Mouse (Mus musculus): ENCODE results near the gene Btnl1. TPM values are rescaled to one million over a fixed set of nuclear protein-coding genes. Genes with fewer than 3 reads are reported as not detected.

Btnl1 gene
- 0.08 TPM in 1 of 2 replicates, not detected in the other for polyA plus RNA-seq (2014; fragmentation: Nextera tagmentation; extraction: Ambion mirVana)

DNA sequence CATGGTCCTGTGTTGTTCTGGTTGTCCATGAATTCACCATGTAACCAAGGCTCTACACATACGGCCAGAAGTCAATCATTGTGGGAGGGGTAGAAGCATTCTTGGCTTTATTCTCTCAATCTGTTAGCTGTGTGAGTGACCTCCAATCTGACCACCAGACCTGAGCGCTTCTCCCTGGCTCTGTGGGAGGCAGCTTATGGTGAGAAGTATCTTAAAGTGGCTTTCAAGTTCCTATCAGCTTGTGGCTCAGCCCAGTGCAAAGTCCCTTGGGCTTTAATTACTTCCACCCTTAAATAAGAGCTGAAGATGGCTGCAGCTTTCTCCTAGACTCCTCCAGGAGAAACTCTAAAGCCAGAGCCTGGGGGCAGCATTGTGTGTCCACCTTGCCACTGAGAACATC is at the start of gene Btnl1:
Gene Btnl1 (plus strand): TSS at position 286 of the 400 bp plus-strand sequence.
- Histone ChIP-seq H3K9ac (ENCODE audit: low read depth, low read length) (no peak within 1 kb of the TSS), H3K4me3 (ENCODE audit: low read depth, low read length) (no peak within 1 kb of the TSS), H3K27me3 (ENCODE audit: control insufficient read depth, insufficient read depth, low read length) (no peaks in the 10 kb centered on the region), H3K27ac (ENCODE audit: low read depth, low read length) (no peak within 1 kb of the TSS), H3K4me2 (replicated peaks; ENCODE audit: low read depth, low read length) (no peak within 1 kb of the TSS), H3K4me1 (replicated peaks; ENCODE audit: control insufficient read depth, insufficient read depth, low read length) (no peaks in the 10 kb centered on the region), H3K36me3 (ENCODE audit: control insufficient read depth, insufficient read depth, low read length) (no peaks in the 10 kb centered on the region), H3K9me3 (ENCODE audit: control insufficient read depth, low read length) (no peaks in the 10 kb centered on the region)
- no peak for DNase-seq (ENCODE audit: low spot score)
- 89% methylated on average over 2 of the region's 2 CpGs for WGBS
- ATAC-seq (ENCODE audit: low FRiP score): no peak

DNA sequence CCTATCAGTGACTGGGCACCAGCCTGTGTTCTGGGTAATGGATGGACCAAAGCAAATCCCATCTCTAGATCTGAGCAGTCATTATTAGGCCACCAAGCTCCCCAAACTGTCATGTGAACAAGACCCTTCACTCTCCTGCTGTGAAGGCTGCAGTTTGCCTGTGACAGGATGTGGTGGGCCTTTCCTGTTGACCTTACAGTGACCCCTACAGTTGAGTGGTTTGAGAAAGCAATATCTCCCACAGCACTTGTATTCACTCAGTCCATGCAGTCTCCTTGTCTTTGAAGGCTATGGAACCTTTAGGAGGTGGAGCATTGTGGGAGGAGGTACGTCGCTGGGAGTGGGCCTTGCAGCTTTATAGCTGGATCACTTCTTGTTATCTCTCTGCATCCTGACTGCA is 47.1 kb upstream of the Btnl1 start:
- no peak for ATAC-seq (ENCODE audit: low FRiP score)
- Histone ChIP-seq H3K4me3 (ENCODE audit: low read depth, low read length) (no peak overlapping the region), H3K27me3 (ENCODE audit: control insufficient read depth, insufficient read depth, low read length) (no peaks in the 10 kb centered on the region)

DNA sequence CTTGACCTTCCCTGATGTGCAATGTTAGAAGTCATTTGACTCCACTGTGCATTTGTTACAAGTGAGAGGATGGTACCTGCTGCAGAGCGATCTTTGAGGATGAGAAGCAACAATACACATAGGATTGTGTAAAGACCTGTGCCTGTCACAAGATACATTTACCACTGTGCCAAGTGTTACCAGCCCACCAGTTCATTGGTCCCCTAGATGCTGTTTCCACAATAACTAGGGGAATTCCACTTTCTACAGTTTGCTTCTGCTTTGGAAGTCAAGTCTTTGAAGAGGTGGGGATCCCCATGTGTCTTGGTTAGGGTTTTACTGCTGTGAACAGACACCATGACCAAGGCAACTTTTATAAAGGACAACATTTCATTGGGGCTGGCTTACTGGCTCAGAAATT is 45.7 kb upstream of the Btnl1 start:
- no peaks in the 10 kb centered on the region for H3K27me3 ChIP-seq (ENCODE audit: control insufficient read depth, insufficient read depth, low read length)
- WGBS: 93% methylated on average over 1 of the region's 1 CpGs
- H3K4me3 ChIP-seq (ENCODE audit: low read depth, low read length): no peak overlapping the region
- H3K9me3 ChIP-seq (ENCODE audit: control insufficient read depth, low read length): no peaks in the 10 kb centered on the region
- ATAC-seq (ENCODE audit: low FRiP score) (no peak), DNase-seq (ENCODE audit: low spot score) (no peak)
- H3K36me3 ChIP-seq (ENCODE audit: control insufficient read depth, insufficient read depth, low read length): no peaks in the 10 kb centered on the region
- H3K9ac ChIP-seq (ENCODE audit: low read depth, low read length): no peak overlapping the region
- H3K4me1 ChIP-seq (replicated peaks; ENCODE audit: control insufficient read depth, insufficient read depth, low read length): no peaks in the 10 kb centered on the region
- no peak overlapping the region for H3K27ac ChIP-seq (ENCODE audit: low read depth, low read length)
- H3K4me2 ChIP-seq (replicated peaks; ENCODE audit: low read depth, low read length): no peak overlapping the region

More for the DNA sequence above, 47.1 kb upstream of the Btnl1 start:
- Histone ChIP-seq H3K9ac (ENCODE audit: low read depth, low read length) (no peak overlapping the region), H3K9me3 (ENCODE audit: control insufficient read depth, low read length) (no peaks in the 10 kb centered on the region), H3K4me2 (replicated peaks; ENCODE audit: low read depth, low read length) (no peak overlapping the region), H3K4me1 (replicated peaks; ENCODE audit: control insufficient read depth, insufficient read depth, low read length) (no peaks in the 10 kb centered on the region), H3K36me3 (ENCODE audit: control insufficient read depth, insufficient read depth, low read length) (no peaks in the 10 kb centered on the region), H3K27ac (ENCODE audit: low read depth, low read length) (no peak overlapping the region)
- DNase-seq (ENCODE audit: low spot score): no peak
- 73% methylated on average over 2 of the region's 2 CpGs for WGBS

DNA sequence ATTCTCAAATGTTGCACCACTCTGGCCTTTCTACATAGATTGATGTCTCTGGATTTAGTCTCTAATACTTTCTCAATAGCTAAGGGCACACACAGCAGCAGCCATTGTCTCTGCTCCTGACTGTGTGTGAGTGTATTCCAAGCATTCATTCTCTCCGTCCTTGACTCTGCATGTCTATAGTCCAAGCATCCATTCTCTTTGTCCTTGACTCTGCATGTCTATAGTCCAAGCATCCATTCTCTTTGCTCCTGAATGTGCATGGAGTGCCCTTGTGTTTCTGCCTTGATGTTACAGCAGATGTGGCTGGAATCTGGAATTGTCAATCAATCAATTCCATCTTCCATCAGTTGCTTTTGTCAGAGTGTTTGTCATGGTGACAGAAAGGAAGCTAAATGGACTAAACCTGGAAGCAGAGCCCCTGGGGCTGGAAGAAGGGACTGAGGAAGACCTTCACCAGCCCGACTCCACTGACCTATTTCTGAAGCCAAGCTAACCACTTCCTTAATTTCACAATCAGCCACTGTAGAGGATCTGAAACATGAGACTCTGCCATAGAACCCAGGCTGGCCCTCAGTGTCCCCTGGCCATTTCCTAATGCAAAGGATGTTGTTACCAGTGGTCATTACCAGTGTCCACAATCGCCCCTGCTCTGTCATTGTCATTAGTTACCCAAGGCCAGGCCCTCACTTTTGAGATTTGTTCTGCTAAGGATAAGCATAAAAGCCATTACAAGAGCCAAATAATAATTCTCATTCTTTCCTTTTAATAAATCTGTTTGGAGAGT is 36.1 kb upstream of the Btnl1 start:
- 40% methylated on average over 3 of the region's 3 CpGs for WGBS
- Histone ChIP-seq H3K9me3 (ENCODE audit: control insufficient read depth, low read length) (no peaks in the 10 kb centered on the region), H3K4me3 (ENCODE audit: low read depth, low read length) (no peak overlapping the region), H3K36me3 (ENCODE audit: control insufficient read depth, insufficient read depth, low read length) (no peaks in the 10 kb centered on the region), H3K27me3 (ENCODE audit: control insufficient read depth, insufficient read depth, low read length) (no peaks in the 10 kb centered on the region), H3K4me1 (replicated peaks; ENCODE audit: control insufficient read depth, insufficient read depth, low read length) (no peaks in the 10 kb centered on the region), H3K27ac (ENCODE audit: low read depth, low read length) (no peak overlapping the region), H3K4me2 (replicated peaks; ENCODE audit: low read depth, low read length) (no peak overlapping the region), H3K9ac (ENCODE audit: low read depth, low read length) (no peak overlapping the region)
- DNase-seq (ENCODE audit: low spot score) (no peak), ATAC-seq (ENCODE audit: low FRiP score) (no peak)

DNA sequence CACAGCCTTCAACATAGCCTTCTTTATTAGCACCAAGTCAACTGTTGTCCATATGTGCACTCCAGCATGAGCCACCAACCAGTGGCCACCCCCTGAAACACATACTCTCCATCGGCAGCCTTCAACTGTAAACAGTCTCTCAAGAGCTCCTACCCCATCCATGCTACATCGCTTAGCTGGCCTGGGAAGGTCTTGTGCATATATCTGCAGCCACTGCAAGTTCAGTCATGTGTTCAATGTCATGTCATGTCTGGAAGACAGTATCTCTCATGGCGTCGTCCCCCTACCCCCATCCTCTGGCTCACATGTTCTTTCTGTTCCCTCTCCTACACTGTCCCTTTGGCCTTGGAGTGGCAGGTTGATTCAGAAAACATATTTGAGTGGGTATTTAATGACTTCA is 32.0 kb upstream of the Btnl1 start:
- H3K36me3 ChIP-seq (ENCODE audit: control insufficient read depth, insufficient read depth, low read length): no peaks in the 10 kb centered on the region
- H3K9me3 ChIP-seq (ENCODE audit: control insufficient read depth, low read length): no peaks in the 10 kb centered on the region
- no peak overlapping the region for H3K9ac ChIP-seq (ENCODE audit: low read depth, low read length)
- WGBS: 89% methylated on average over 4 of the region's 4 CpGs
- no peak for ATAC-seq (ENCODE audit: low FRiP score)
- H3K27me3 ChIP-seq (ENCODE audit: control insufficient read depth, insufficient read depth, low read length): no peaks in the 10 kb centered on the region
- H3K27ac ChIP-seq (ENCODE audit: low read depth, low read length): no peak overlapping the region
- H3K4me1 ChIP-seq (replicated peaks; ENCODE audit: control insufficient read depth, insufficient read depth, low read length): no peaks in the 10 kb centered on the region
- no peak overlapping the region for H3K4me2 ChIP-seq (replicated peaks; ENCODE audit: low read depth, low read length)
- DNase-seq (ENCODE audit: low spot score): no peak
- H3K4me3 ChIP-seq (ENCODE audit: low read depth, low read length): no peak overlapping the region

DNA sequence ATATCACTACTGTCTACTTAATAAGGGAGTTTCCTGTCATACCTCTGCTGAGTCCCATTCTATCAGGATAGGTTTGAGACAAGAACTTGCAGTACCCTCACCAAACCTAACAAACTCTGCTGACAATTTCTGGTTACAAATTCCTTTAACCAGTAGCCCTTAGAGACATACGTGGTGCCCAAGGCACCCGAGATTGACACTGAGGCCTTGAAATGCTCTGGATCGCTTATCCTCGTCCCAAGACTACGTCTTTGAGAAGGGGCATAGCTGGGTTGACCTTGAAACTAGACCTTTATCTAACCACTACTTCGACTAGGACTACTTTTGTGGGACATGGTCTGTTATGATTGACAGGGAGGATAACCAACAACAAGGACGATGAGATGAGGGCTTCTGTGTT is 31.4 kb upstream of the Btnl1 start:
- Histone ChIP-seq H3K9ac (ENCODE audit: low read depth, low read length) (no peak overlapping the region), H3K4me1 (replicated peaks; ENCODE audit: control insufficient read depth, insufficient read depth, low read length) (no peaks in the 10 kb centered on the region), H3K36me3 (ENCODE audit: control insufficient read depth, insufficient read depth, low read length) (no peaks in the 10 kb centered on the region), H3K27ac (ENCODE audit: low read depth, low read length) (no peak overlapping the region), H3K27me3 (ENCODE audit: control insufficient read depth, insufficient read depth, low read length) (no peaks in the 10 kb centered on the region), H3K4me3 (ENCODE audit: low read depth, low read length) (no peak overlapping the region), H3K9me3 (ENCODE audit: control insufficient read depth, low read length) (no peaks in the 10 kb centered on the region), H3K4me2 (replicated peaks; ENCODE audit: low read depth, low read length) (no peak overlapping the region)
- ATAC-seq (ENCODE audit: low FRiP score): no peak
- 90% methylated on average over 7 of the region's 7 CpGs for WGBS
- no peak for DNase-seq (ENCODE audit: low spot score)

DNA sequence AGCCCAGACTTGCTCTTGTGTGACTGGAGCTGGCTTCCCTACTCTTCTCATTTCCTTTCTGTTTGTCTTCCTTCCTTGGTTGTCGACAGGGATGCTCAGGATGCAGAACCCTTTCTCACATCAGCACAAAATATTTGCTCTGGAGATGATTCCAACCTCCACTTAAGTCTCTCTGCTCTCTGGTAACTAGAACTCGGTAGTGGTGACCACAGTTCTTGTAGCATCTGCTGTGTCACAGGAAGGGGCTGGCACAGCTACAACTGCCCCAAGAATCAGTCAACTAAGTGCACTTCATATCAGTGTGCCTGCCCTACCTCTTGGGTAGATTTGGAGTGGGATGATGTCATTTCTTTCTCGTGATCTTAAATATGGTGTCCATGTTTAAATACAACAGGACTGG is 30.9 kb upstream of the Btnl1 start:
- no peak overlapping the region for H3K4me2 ChIP-seq (replicated peaks; ENCODE audit: low read depth, low read length)
- no peaks in the 10 kb centered on the region for H3K36me3 ChIP-seq (ENCODE audit: control insufficient read depth, insufficient read depth, low read length)
- no peak for ATAC-seq (ENCODE audit: low FRiP score)

DNA sequence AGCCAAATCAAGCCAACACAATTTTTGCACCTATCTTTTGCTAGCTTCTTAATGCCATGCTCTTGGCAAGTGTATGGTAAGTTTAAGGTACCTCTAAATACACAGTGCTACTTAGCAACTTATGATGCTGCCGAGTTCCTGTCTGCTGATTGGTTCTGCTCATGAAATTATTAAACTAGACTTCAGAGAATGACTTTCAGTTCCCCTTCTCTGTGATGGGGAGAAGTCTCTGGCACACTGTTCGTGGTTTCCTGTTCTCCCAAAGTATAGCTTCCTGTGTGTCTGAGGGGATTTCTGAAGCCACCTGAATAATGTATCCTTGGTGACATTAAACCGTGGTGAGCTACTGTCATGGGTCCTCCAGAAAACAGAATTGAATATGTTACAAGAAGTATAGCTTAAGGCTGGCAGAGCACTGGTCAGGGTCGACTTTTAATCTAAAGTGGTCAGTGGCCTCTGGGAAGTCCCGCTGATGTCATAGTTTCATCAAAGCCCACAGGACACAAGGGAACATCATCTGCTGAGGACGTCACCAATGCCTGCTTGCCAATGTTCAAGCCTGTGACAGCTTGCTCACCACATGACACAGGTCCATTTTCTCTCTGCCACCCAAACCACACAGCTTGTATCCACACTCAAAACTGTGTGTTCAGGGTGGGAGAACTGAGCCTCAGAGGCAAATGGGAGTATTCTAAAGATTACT is 29.2 kb upstream of the Btnl1 start:
- 73% methylated on average over 6 of the region's 6 CpGs for WGBS
- Histone ChIP-seq H3K27ac (ENCODE audit: low read depth, low read length) (no peak overlapping the region), H3K4me1 (replicated peaks; ENCODE audit: control insufficient read depth, insufficient read depth, low read length) (no peaks in the 10 kb centered on the region), H3K9me3 (ENCODE audit: control insufficient read depth, low read length) (no peaks in the 10 kb centered on the region), H3K9ac (ENCODE audit: low read depth, low read length) (no peak overlapping the region), H3K4me2 (replicated peaks; ENCODE audit: low read depth, low read length) (no peak overlapping the region), H3K36me3 (ENCODE audit: control insufficient read depth, insufficient read depth, low read length) (no peaks in the 10 kb centered on the region), H3K4me3 (ENCODE audit: low read depth, low read length) (no peak overlapping the region), H3K27me3 (ENCODE audit: control insufficient read depth, insufficient read depth, low read length) (no peaks in the 10 kb centered on the region)
- ATAC-seq (ENCODE audit: low FRiP score) (no peak), DNase-seq (ENCODE audit: low spot score) (no peak)

More for the DNA sequence above, 30.9 kb upstream of the Btnl1 start:
- Histone ChIP-seq H3K4me3 (ENCODE audit: low read depth, low read length) (no peak overlapping the region), H3K9me3 (ENCODE audit: control insufficient read depth, low read length) (no peaks in the 10 kb centered on the region), H3K4me1 (replicated peaks; ENCODE audit: control insufficient read depth, insufficient read depth, low read length) (no peaks in the 10 kb centered on the region), H3K9ac (ENCODE audit: low read depth, low read length) (no peak overlapping the region), H3K27ac (ENCODE audit: low read depth, low read length) (no peak overlapping the region), H3K27me3 (ENCODE audit: control insufficient read depth, insufficient read depth, low read length) (no peaks in the 10 kb centered on the region)
- DNase-seq (ENCODE audit: low spot score): no peak
- WGBS: 85% methylated on average over 3 of the region's 3 CpGs

DNA sequence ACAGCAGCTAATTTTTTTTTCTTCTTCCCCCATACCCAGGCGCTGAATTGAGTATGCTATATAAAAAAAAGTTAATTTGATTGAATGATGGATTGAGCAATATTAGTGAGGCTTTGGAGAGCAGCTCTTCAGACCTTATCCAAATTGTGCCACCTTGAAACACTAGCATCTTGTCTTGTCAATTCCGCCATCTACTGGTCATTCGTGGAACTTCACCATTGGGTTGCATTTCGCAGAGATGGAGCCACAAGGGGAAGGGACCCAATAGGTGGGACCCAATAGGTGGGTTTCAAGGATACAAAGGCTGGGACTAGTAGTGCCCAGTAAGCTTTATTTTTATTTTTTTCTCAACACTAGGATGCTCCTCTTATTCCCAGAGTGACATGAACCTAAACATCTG is 27.5 kb upstream of the Btnl1 start:
- Histone ChIP-seq H3K27ac (ENCODE audit: low read depth, low read length) (no peak overlapping the region), H3K36me3 (ENCODE audit: control insufficient read depth, insufficient read depth, low read length) (no peaks in the 10 kb centered on the region), H3K9ac (ENCODE audit: low read depth, low read length) (no peak overlapping the region), H3K9me3 (ENCODE audit: control insufficient read depth, low read length) (no peaks in the 10 kb centered on the region), H3K4me3 (ENCODE audit: low read depth, low read length) (no peak overlapping the region), H3K4me2 (replicated peaks; ENCODE audit: low read depth, low read length) (no peak overlapping the region), H3K4me1 (replicated peaks; ENCODE audit: control insufficient read depth, insufficient read depth, low read length) (no peaks in the 10 kb centered on the region), H3K27me3 (ENCODE audit: control insufficient read depth, insufficient read depth, low read length) (no peaks in the 10 kb centered on the region)
- DNase-seq (ENCODE audit: low spot score): peak; percentile 89
- WGBS: 6% methylated on average over 4 of the region's 4 CpGs
- ATAC-seq (ENCODE audit: low FRiP score): no peak

Measured in hindbrain, embryonic 11.5 days (tissue).